Mouse (Mus musculus) brain, embryonic 18.5 days (tissue): ENCODE results near the gene Ralgapa2.

Experiments
- DNase-seq: peaks from one replicate; pipeline ENCODE4 v3.0.0-alpha.2; 2012; ENCODE audit warnings: low read depth, low spot score

Ralgapa2 gene

DNA sequence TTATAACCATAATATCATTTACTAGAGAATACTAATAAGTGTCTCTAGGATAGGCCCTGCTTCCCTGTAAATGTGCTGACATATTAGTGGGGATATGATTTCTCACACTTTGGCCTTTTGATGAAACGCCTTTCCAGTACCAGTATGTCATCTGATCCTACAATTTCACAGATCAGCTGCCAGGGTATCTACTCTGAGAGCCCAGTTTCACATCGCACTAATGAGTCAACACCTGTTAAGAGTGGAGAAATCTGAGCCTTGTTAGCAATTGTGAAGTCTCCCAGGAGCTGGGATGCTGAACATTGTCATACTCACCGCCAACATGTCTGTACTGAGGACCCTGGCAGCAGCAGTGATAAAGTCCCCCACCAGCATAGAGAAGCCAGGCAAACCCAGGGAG, 151.1 kb downstream of the Ralgapa2 start:
- DNase-seq = no peak

GRCm38 (mm10) chr2:146359676-146360075, 152.5 kb downstream of the Ralgapa2 start:
- DNase-seq = no peak

- DNase-seq = no peak
Measured at GRCm38 (mm10) chr2:146356524-146356923, 155.6 kb downstream of the Ralgapa2 start.

GRCm38 (mm10) chr2:146350230-146350629, 161.9 kb downstream of the Ralgapa2 start:
- DNase-seq = no peak

DNA sequence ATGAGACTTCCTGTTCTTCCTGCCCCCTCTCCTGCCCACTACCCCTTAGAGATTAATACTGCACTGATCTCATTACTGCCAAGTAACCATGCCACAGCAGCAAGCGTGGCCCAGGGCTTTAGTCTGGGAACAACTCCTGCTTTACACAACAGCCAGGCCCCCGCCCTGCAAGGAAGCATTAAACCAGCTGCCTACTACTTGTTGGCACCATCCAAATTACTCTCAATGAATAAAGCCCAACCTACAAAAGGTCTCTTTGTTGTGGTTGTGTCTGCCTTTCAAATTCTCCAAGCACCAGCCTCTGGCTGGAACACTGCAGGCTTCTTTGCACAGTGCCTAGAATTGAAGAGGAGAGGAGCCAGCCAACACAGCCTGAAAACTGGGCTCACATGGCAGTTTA, 164.2 kb downstream of the Ralgapa2 start:
- DNase-seq = no peak

DNA sequence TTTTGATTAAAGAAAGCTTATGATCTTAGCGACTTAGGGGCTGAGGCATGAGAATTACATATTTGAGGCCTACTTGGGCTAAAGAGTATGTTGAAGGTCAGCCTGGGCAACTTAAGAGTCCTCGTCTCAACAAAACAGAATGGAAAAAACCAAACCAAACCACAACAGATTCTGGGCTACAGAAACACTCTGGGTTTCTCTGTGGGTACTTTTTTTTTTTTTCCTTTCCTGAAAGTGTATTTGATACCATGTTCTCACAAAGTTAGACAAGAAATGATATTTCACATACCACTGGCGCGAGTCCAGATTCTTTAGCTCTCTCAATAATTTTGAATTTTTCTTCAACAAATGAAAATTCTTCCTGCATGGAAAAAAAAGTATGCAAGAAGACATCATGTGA, 172.1 kb downstream of the Ralgapa2 start:
- DNase-seq = no peak

DNA sequence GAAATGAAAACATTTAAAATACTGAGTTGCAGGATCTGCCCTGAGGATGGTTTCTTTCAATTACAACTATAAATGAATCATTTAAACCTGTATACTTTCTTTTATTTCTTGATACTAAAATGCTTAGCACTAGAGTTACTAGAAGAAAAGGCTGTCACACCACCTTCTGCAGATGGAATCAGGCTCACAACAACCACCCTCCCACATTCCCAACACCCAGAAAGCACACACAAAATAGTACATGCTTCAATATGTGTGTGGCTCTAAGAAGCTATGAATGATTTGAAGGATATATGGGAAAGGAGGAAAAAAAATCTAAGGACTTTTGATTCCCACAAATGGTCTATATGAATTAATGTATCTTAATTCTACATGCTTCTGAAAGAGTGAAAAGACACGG, 174.6 kb downstream of the Ralgapa2 start:
- no peak for DNase-seq

DNA sequence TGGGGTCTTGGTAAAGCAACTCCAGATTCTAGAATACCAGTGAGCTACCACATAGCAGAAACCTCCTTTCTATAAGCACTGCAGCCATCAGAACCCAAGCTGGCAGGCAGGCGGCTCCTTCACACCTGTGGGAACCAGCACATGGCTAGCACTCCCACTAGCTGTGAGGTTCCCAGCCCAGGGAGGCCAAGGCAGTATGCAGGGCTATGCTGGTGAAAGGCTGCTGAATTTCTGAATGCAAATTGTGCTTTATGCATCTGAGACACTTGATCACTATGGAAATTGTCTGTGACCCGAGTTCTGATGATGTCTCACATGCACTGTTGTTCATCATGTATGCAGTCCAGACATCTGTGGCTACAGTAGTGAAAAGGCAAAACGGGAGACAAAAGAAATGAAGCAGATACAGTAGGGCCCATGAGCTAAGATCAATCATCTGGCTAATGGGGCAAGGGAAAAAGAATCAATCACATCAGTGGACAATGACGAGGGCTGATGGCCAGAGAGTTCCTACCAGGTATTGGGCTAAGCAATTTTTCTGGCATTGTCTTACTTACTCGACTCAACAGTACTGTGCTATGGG, 180.2 kb downstream of the Ralgapa2 start:
- DNase-seq = no peak

DNA sequence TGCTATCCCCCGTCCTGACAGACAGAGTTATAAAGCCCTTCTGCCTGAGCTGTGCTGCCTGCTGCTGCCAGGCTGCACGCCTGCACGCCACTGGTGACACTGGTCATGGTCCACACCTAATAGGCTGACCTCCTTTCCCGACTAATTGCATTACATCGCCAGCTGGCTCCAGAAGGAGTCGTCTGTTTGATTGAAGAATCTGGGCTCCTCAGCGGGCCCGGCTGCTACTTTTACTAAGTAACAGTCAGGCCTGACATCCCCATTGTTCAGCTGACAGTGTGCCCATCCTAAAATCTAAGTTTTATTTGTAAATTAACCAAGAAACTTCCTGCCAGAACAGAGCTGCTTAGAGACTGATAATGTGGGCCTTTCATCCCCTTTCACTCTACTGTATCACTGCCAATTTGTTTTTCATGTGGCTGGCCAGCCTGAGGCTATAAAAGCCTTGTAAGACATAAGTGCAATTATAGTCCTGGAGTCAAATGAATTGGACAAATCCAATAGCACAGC, 181.3 kb downstream of the Ralgapa2 start:
- DNase-seq = peak; percentile 64

- no peak for DNase-seq
Measured at GRCm38 (mm10) chr2:146330101-146330500, 182.0 kb downstream of the Ralgapa2 start.

- no peak for DNase-seq
Measured at GRCm38 (mm10) chr2:146326654-146327053, 185.5 kb downstream of the Ralgapa2 start.

GRCm38 (mm10) chr2:146324907-146325715, 187.0 kb downstream of the Ralgapa2 start:
- DNase-seq = no peak

DNA sequence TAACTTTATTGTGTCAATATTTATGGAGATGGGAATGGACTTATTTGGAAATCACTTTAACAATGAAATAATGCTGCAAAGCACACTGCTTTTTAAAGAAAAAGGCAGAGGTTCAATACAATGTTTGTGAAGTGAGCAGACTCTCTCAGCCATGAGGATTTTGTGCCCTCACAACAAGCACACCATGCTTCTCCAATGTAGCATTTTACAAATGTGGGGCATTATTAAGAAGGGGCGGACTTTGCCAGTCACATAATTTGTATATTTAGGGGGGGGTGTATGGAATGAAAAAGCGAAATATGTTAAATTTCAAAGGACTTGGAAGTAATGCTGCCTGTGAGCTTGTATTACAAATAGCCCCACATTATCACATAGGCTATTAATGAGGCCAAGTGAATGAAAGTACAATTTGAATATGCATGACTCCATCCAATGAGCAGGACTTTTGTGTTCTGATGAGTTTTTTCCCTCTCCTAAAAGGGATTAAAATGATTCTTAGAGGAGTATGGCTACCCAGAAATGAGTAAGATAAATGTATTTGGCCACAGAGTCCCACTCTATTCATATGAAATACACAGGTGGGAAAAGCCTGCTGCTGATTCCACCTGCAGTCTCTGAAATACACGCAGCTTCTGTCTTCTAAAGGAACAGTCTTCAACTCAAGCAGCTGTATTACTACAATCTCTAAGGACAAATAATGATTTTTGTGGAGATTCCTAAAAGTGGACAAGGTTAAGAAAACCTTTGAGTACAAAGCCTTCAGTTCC, 187.8 kb downstream of the Ralgapa2 start:
- DNase-seq = no peak

- no peak for DNase-seq
Measured at GRCm38 (mm10) chr2:146323528-146323927, 188.6 kb downstream of the Ralgapa2 start.

- DNase-seq = no peak
Measured at GRCm38 (mm10) chr2:146322770-146323169, 189.4 kb downstream of the Ralgapa2 start.

GRCm38 (mm10) chr2:146322019-146322418, 190.1 kb downstream of the Ralgapa2 start:
- DNase-seq = no peak

DNA sequence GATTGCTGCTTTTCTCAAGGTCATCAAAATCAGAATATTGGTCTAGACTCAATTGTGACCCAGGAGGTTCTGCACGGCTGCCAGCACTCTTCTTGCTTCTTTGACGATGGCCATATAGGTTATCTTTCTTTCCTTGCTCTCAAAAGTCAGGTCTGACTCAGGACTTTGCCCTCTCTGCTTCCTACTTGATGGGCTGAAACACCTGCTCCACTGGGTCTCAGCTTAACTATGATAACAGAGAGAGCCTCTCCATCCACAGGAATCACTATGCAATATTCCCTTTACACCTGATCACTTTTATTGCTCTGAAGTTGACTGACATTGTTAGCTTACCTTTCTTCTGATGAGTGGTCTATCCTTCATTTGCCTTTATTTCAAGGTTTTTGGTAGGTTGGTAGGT, 191.5 kb downstream of the Ralgapa2 start:
- no peak for DNase-seq

GRCm38 (mm10) chr2:146314751-146315150, 197.4 kb downstream of the Ralgapa2 start:
- DNase-seq = no peak

GRCm38 (mm10) chr2:146313811-146314210, 198.3 kb downstream of the Ralgapa2 start:
- DNase-seq = no peak

DNA sequence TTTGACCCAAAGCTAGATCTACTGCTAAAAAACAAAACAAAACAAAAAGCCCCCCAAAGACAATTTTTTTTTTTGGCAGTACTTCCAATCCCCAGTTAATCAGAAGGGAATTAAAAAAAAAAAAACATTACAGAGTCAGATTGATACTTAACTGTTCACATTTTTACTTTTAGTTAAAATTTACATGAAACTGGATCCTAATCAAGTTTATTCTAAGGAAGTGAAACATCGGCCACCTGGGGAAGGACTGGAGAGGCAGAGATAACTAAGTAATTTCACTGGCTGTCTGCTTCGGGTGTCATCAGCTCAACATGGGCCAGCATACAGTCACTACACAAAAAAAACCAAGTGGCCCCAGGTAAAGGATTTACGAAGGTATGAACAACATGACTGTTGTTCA, 201.4 kb downstream of the Ralgapa2 start:
- no peak for DNase-seq

DNA sequence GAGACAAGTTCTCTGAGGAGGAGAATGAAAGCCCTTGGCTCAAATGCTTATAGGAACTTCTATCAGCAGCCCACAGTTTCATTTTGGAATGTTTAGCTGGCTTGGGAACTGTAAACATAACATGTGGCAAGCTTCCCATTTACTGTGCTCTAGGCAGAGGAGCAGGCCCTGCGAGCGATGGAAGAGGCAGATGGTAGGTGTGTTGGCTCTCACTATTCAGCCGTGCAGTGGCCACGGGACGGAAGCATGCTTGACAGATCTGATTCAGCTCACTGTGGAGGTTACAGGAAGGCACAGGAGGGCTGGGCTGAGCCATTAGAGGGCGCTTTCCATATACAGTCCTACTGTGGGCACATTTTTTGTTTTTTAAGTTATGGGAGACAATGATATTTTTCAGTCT, 201.9 kb downstream of the Ralgapa2 start:
- no peak for DNase-seq

- DNase-seq = no peak
Measured at GRCm38 (mm10) chr2:146309413-146309812, 202.7 kb downstream of the Ralgapa2 start.
